Mouse (Mus musculus) 3134 (cell line): Measurements from ENCODE around the gene Nhsl2.

Source experiments
- DNase-seq: peaks from one replicate; pipeline ENCODE4 v3.0.0-alpha.2; 2011; ENCODE audit warnings: low spot score; ENCODE audit not compliant: insufficient read length; ENCODE audit errors: extremely low read depth

Nhsl2 gene

GRCm38 (mm10) chrX:101901806-101902490 is 52.8 kb downstream of the Nhsl2 start:
- DNase-seq, result peak; percentile 4

DNA sequence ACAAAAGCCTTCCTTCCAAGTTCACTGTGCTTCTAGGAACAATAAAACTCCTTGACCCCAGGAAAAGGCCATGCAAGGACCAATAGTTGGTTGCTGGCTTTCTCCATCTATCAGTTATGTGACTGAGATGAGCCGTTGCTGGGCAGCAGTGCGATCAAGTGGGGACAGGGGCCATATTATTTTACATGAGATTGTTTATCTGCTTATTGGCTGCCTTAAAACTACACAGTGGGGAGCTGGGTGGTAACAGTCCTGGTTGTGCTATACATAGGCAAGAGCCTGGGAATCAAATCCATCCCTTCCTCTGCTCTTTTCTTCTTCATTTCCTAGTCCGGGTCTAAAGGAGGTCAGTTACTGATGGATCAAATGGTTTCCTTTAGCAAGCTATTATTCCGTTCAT is 53.4 kb downstream of the Nhsl2 start:
- no peak for DNase-seq

DNA sequence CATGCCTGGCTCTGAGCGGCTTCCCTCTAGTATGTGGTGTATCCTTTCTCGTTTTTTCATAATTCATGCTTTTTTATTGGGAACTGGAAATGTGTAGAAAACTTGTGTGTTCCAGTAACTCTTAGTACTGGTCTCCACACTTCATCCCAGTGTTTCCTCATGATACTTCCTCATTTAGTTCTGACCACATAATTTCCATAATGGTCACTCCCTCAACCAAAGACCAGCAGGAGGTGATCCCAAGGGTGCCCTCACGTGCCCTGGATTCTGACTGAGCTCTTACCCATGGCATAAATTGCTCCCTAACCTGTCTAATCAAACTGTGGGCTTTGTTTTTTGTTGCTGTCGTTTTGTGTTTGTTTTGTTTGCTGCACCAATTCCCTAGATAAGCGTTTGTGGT is 58.1 kb downstream of the Nhsl2 start:
- no peak for DNase-seq

- DNase-seq, result no peak
These were observed 79.9 kb downstream of the Nhsl2 start for GRCm38 (mm10) chrX:101929131-101929530.

GRCm38 (mm10) chrX:101930301-101930700 is 81.1 kb downstream of the Nhsl2 start:
- no peak for DNase-seq

DNA sequence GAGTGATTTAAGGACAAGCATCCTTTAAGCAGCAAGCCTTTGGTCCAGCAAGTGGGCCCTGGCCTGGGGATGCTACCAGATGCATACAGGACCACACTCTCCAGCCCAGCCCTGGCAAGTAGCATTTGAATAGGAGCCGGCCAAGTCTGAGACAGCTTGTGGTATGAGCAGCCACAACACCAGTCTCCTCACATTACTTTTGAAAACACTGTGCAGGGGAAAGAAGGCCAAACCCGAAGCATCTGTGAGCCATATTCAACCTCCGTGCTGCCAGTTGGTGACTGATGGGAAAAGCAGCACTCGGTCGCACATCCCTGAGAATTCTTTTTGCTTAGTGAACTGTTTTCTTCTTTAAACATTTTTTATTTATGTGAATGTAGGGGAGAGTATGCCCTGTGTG is 81.8 kb downstream of the Nhsl2 start:
- no peak for DNase-seq

DNA sequence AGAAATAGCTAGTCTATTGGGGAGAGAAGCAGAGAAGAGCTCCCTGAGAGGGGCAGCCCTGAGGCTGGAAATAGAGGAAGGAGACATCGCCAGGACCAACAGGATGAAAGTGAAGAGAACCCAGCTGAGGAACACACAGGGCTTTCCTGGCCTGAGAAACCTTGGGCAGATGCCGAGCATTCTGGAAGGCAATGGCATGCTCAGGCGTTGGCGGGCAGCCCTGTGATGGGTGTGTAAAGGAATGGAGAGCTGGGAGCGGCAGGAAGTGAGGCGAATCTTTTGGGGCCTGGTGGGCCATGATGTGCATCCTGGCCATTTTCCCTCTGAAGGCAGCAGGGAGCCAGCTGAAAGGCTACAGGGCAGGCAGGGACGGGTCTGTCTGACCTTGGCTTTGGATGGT is 83.1 kb downstream of the Nhsl2 start:
- DNase-seq, result peak; percentile 39

DNA sequence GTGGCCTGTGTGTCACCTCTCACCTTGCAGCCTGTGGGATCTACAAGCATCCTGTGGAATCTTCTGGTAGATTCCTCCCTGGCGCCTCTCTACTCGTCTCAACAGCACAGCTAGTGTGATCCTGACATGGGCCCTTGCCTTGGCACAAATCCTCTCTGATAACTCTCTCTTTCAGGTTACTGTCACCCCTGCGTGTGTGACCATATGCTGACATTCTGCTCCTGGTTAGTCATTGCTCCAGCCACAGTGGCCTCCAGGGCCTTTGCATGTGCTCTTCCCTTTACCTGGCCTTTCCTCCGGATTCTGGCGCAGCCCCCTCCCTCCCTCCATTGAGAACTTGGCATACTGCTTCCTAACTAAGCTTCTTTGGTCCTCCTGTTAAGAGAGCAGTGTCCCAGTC is 84.2 kb downstream of the Nhsl2 start:
- DNase-seq, result no peak

- DNase-seq, result no peak
These were observed 86.2 kb downstream of the Nhsl2 start for GRCm38 (mm10) chrX:101935291-101935840.

- no peak for DNase-seq
These were observed 90.3 kb downstream of the Nhsl2 start for GRCm38 (mm10) chrX:101939486-101939885.

DNA sequence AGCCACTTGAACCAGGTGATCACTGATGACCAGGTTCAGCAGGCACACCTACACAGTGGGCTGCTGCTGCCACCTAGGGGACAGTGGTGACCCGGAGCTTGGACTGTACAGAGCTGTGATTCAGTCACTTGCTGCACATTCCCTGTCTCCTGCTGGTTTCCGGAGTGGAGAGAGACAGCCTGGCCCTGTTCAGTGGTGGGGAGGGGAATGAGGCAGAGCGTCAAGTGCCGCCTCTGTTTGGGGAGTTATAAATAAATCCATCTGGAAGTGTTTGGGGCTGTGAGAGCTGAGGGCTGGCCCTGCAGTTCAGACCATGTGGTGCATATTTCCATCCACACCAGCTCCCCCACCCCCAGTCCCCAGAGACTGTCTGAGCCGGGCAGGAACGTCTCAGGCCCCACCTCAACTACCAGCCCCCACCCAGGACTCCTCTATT is 93.3 kb downstream of the Nhsl2 start:
- peak; percentile 32 for DNase-seq

DNA sequence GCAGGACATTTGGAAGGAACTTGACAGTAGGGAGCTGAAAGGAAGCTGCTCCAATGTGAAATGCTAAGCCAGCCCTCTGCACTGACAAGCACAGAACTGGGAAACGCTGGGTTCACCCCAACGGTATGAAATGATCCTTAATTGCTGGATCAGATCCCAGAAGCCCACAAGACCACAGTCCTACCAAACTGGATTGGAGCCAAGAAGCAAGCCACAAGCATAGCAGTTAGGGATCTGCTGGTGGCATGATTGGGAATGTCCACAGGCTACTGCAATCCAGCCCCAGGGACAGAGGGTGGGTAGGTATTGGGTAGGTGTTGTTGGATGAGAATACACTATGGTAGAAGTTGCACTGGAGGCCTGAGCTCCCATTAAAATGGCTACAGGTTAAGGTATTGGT is 94.6 kb downstream of the Nhsl2 start:
- DNase-seq, result no peak

- no peak for DNase-seq
These were observed 95.7 kb downstream of the Nhsl2 start for GRCm38 (mm10) chrX:101944761-101945330.

- DNase-seq, result no peak
These were observed 103.3 kb downstream of the Nhsl2 start for GRCm38 (mm10) chrX:101952436-101952835.

DNA sequence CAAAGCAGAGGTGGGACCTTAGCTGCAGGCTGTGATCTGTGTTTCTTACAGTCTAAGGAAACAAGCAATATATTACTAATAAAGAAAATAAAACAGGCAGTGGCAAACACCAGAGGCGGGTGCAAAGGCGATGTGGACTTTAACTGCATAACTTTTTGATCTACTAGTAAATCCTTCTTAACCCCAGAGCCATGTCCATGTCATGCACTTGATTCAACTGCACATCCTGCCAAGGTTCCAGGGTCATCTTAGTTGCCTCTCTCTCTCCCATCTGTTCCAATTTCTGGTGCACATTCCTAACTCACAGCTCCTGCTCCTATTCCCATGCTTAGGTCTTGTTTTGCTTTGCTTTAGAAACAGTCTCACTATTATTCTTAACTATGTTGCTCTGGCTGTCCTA is 104.1 kb downstream of the Nhsl2 start:
- no peak for DNase-seq

DNA sequence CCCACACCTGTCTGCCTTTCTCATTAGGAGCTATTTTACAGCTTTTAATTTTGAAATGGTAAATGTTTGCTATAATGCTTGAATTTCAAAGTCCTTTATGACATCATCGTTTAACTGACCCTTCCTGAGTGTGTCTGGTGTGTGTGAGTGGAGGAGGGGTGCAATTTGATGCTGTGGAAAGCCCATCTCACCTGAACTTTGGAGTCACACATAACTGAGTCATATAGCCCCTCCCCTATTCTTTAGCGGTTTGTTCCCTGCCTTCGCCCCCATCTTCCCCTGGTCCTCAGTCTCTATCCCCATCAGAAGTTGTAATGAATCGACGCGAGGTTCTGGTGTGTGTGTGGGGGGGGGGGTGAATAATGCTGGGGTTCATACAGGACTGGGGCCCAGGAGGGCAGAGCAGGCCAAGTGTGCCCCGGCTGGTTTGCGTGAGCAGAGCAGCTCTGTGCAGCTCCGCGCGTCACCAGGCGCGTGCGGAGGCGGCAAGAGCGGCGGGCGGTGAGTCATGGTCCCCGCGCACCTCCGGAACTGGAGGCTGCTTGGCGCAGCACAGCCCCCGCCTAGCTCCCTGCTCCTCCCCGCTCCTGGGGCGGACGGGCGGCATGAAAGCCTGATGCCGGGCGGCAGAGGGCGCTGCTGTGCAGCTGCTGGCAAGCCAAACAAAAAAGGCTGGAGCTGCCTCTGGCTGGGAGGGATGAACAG is 104.8 kb downstream of the Nhsl2 start:
- peak; percentile 91 for DNase-seq

DNA sequence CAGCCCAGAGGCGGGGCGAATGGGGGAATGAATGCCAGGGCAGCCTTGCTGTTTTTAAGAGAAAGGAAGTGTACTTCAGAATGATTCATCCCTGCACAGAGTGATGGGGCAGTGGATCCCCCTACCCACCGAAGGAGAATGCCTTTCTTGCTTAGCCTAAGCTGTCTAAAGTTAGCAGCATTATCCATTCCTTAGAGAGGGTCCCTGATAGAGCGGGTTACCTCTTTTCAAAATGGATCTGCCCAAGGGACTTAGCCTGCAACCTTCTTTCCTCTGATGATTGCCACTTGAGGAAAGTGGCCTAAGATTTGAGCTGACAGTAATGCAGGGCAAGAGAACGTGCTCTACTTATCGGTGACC is 105.3 kb downstream of the Nhsl2 start:
- no peak for DNase-seq

- DNase-seq, result no peak
These were observed 112.7 kb downstream of the Nhsl2 start for GRCm38 (mm10) chrX:101961848-101962247.

DNA sequence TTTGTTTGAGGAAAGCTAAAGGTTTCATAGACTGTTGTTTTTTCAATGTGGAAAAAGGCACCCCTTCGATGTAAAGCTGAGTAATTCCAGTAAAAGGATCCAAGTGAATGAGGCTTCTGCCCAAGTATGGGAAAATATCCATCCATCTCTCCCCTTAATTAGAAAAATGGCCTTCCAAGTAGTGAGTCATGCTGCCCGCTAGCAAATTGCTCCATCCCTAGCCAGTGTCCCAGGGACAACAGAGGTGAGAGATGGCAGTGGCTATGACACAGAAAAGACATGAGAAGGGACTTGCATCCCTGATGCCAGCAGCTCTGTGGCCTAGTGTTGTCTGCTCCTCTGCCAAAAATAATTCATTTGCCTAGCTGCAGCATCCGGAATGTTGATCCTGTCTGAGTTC is 114.5 kb downstream of the Nhsl2 start:
- no peak for DNase-seq

DNA sequence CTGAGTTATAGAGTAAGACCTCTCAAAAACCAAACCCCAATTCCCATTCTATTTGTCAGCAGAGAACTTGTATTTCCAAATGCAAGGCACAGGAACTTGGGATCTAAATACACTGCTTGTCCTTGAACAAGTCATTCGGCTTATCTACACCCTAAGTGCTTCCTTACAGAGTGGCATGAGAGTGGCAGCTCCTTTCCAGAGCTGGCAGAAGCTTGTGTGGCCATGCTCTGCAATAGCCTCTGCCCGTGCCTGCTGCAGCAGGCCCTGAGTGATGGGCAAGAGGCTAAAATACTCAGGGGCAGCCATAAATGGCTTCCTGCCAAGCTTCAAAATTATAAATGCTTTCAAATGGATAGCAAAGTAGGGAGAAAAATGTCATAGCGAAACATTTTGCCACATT is 123.8 kb downstream of the Nhsl2 start:
- DNase-seq, result no peak

DNA sequence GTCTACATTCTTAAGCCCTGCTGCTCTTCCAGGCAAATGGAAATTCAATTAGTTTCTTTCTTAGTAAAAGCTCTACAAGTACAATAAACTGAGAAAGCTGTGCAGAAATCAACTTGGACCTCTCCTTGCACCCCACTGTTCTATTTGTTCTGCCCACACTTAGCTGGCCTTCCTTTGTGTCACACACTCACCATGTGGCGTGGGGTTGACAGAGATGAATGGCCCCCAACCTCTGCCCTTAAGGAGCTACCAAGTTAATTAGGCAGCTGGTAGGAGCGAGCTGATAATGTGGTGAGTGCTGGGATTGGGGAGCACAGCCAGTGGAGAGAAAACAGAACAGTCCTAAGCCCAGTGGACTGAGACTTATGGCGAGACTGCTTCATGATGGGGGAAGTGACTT is 127.7 kb downstream of the Nhsl2 start:
- no peak for DNase-seq

GRCm38 (mm10) chrX:101978861-101979260 is 129.7 kb downstream of the Nhsl2 start:
- no peak for DNase-seq
